Mouse (Mus musculus) brain, adult 2 months (tissue): ENCODE results near the gene Nkpd1.

Experiments
- DNase-seq: peaks from one replicate; pipeline ENCODE4 v3.0.0; 2011; ENCODE audit warnings: low read depth, low spot score

Nkpd1 gene

GRCm38 (mm10) chr7:19546007-19546406 is 28.4 kb downstream of the Nkpd1 start:
- DNase-seq = no peak

GRCm38 (mm10) chr7:19547344-19547969 is 29.8 kb downstream of the Nkpd1 start:
- no peak for DNase-seq

GRCm38 (mm10) chr7:19549394-19549793 is 31.8 kb downstream of the Nkpd1 start:
- DNase-seq = no peak

GRCm38 (mm10) chr7:19551634-19552033 is 34.0 kb downstream of the Nkpd1 start:
- DNase-seq = no peak

- no peak for DNase-seq
Observed at GRCm38 (mm10) chr7:19552443-19552842, 34.8 kb downstream of the Nkpd1 start.

GRCm38 (mm10) chr7:19554168-19554567 is 36.5 kb downstream of the Nkpd1 start:
- peak; percentile 91 for DNase-seq

- no peak for DNase-seq
Observed at GRCm38 (mm10) chr7:19557086-19557485, 39.4 kb downstream of the Nkpd1 start.

GRCm38 (mm10) chr7:19557982-19558900 is 40.6 kb downstream of the Nkpd1 start:
- peak; percentile 53 for DNase-seq

- no peak for DNase-seq
Observed at GRCm38 (mm10) chr7:19558965-19559364, 41.3 kb downstream of the Nkpd1 start.

- DNase-seq = no peak
Observed at GRCm38 (mm10) chr7:19560491-19561260, 43.0 kb downstream of the Nkpd1 start.

GRCm38 (mm10) chr7:19561431-19561764 is 43.8 kb downstream of the Nkpd1 start:
- no peak for DNase-seq

GRCm38 (mm10) chr7:19561765-19562642 is 44.4 kb downstream of the Nkpd1 start:
- DNase-seq = peak; percentile 98

- peak; percentile 46 for DNase-seq
Observed at GRCm38 (mm10) chr7:19562643-19563410, 45.2 kb downstream of the Nkpd1 start, which contains the start of gene Ppp1r37. TSS of gene Ppp1r37 (minus strand) at chr7:19563076.

GRCm38 (mm10) chr7:19563884-19564283 is 46.2 kb downstream of the Nkpd1 start:
- no peak for DNase-seq

GRCm38 (mm10) chr7:19564455-19564854 is 46.8 kb downstream of the Nkpd1 start:
- DNase-seq = no peak

- no peak for DNase-seq
Observed at GRCm38 (mm10) chr7:19565803-19566202, 48.2 kb downstream of the Nkpd1 start.

GRCm38 (mm10) chr7:19567426-19567825 is 49.8 kb downstream of the Nkpd1 start:
- no peak for DNase-seq

GRCm38 (mm10) chr7:19569647-19570046 is 52.0 kb downstream of the Nkpd1 start:
- DNase-seq = no peak

GRCm38 (mm10) chr7:19572926-19573775 is 55.5 kb downstream of the Nkpd1 start:
- DNase-seq = peak; percentile 89

- DNase-seq = no peak
Observed at GRCm38 (mm10) chr7:19573776-19574140, 56.1 kb downstream of the Nkpd1 start.
